Mouse (Mus musculus): ENCODE measurements around the gene Exoc1.

Gene Exoc1

DNA sequence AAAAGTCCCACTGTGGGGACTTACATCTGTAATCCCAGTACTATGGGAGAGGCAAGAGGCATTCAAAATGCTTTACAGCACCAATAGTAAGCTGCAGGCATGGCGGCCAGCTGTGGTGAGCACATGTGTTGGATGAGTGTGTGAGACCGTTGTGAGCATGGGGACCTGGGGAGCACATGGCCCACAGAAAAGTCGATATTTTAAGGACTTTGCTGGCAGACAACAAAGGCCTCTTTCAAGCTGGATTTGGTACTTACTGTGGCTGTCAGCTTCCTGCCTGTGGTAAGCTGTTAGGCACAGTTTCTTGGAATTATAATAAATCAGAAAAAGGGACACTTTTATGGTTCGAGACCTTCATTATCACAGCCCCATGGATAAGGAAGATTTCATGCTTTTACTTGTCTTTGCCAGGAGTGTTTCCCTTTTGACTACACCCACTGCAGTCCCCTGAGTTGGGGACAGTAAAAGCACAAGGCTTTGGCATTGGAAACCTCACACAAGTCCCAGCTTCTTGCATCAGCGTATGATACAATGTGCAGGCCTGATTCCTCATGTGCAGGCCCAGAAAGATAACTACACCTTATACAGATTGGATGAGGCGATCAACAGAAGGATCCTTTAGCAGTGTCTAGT, 83.9 kb downstream of the Exoc1 start:
- no peak for DNase-seq

GRCm38 (mm10) chr5:76615276-76615675, 86.2 kb downstream of the Exoc1 start:
- DNase-seq: no peak

GRCm38 (mm10) chr5:76616196-76616747, 87.2 kb downstream of the Exoc1 start:
- DNase-seq: no peak

DNA sequence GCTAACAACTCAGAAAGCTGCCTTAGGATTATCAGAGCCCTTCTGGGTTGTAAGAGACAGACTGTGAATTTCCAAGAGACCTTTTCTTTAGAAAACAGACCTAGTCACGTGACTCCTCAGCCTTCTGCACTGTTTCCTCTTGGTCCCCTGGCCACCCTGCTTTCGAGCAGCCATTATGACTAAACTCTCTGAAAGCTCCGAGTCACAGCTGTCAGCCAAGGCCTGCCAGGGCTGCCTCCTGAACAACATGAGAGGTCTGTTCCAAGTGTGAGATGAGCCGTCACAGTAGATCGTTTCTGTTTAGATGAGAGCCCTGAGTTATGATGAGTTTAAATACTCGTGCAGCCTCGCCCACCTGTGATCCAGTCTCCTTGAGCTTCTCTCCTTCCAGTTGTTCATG, 89.6 kb downstream of the Exoc1 start:
- no peak for DNase-seq

All from kidney, adult 11 months (tissue).